Mouse (Mus musculus): ENCODE results near the gene Rngtt. TPM values are rescaled to one million over a fixed set of nuclear protein-coding genes. Genes with fewer than 3 reads are reported as not detected.
"Not testable (repeated sequence)": the region's sequence is repeated elsewhere in the genome, so short reads cannot be mapped to it uniquely, and the experiment has no call there.

The Rngtt gene
- 10 to 100 TPM; 11.2 to 12.1 TPM for total RNA-seq (2021)
- long read RNA-seq, experiment 1, full-length matches to known transcripts, result 17 of 19 reads
- long read RNA-seq, experiment 1, partial matches to known transcripts, result 1 of 19 reads
- long read RNA-seq, experiment 1, other reads (novel, unspliced or antisense), result 1 of 19 reads
- long read RNA-seq, experiment 2, full-length matches to known transcripts, result 11 of 14 reads
- long read RNA-seq, experiment 2, partial matches to known transcripts, result 0 of 14 reads
- long read RNA-seq, experiment 2, other reads (novel, unspliced or antisense), result 3 of 14 reads

GRCm38 (mm10) chr4:33309764-33310757 is at the start of gene Rngtt:
TSS of gene Rngtt (plus strand) at chr4:33310311.
- peak; percentile 94 to 97 for DNase-seq
- intact Hi-C loops (cut with DNase I), result no loop called here

GRCm38 (mm10) chr4:33260311-33260710 is 49.8 kb upstream of the Rngtt start:
- intact Hi-C loops (cut with DNase I), result no loop called here
- no peak for DNase-seq

GRCm38 (mm10) chr4:33261311-33261753 is 48.8 kb upstream of the Rngtt start:
- intact Hi-C loops (cut with DNase I), result no loop called here
- DNase-seq, result peak; percentile 93 to 94

- DNase-seq, result no peak
- intact Hi-C loops (cut with DNase I), result no loop called here
These were observed 47.2 kb upstream of the Rngtt start for GRCm38 (mm10) chr4:33262897-33263296.

GRCm38 (mm10) chr4:33264979-33265726 is 45.0 kb upstream of the Rngtt start:
- intact Hi-C loops (cut with DNase I), result no loop called here
- DNase-seq, result no peak

GRCm38 (mm10) chr4:33270386-33271314 is 39.5 kb upstream of the Rngtt start:
- no peak for DNase-seq
- intact Hi-C loops (cut with DNase I), result no loop called here

GRCm38 (mm10) chr4:33273437-33273836 is 36.7 kb upstream of the Rngtt start:
- DNase-seq, result no peak
- intact Hi-C loops (cut with DNase I), result no loop called here

GRCm38 (mm10) chr4:33281891-33282685 is 28.0 kb upstream of the Rngtt start:
- intact Hi-C loops (cut with DNase I), result loop anchor here (5.0 to 10.0 kb wide), 2 partner anchors 35 to 247 kb away; partner anchors contain the start of gene Ube2j1
- no peak for DNase-seq

GRCm38 (mm10) chr4:33284083-33284880 is 25.8 kb upstream of the Rngtt start:
- intact Hi-C loops (cut with DNase I), result loop anchor here (5.0 to 10.0 kb wide), 2 partner anchors 37 to 249 kb away; partner anchors contain the start of gene Ube2j1
- no peak for DNase-seq

- intact Hi-C loops (cut with DNase I), result loop anchor here (10.0 kb wide), 1 partner anchor 251 kb away; the partner anchor contains the start of gene Ube2j1
- DNase-seq, result no peak
These were observed 24.7 kb upstream of the Rngtt start for GRCm38 (mm10) chr4:33285448-33285847.

GRCm38 (mm10) chr4:33289106-33289650 is 20.9 kb upstream of the Rngtt start:
- no peak for DNase-seq
- intact Hi-C loops (cut with DNase I), result loop anchor here (10.0 kb wide), 1 partner anchor 254 kb away; the partner anchor contains the start of gene Ube2j1

GRCm38 (mm10) chr4:33290002-33290401 is 20.1 kb upstream of the Rngtt start, which contains the start of gene Pnrc1:
TSS of gene Pnrc1 (minus strand) at chr4:33290163.
- intact Hi-C loops (cut with DNase I), result no loop called here

GRCm38 (mm10) chr4:33290878-33291277 is 19.2 kb upstream of the Rngtt start:
- intact Hi-C loops (cut with DNase I), result no loop called here

More at GRCm38 (mm10) chr4:33290002-33290401, 20.1 kb upstream of the Rngtt start, which contains the start of gene Pnrc1:
- peak; percentile 31 to 38 for DNase-seq

GRCm38 (mm10) chr4:33292409-33293370 is 17.4 kb upstream of the Rngtt start:
- DNase-seq, result peak; percentile 81 to 90
- intact Hi-C loops (cut with DNase I), result loop anchor here (1.0 to 2.0 kb wide), 3 partner anchors 88 to 168 kb away; no protein-coding TSS in a partner anchor

More at GRCm38 (mm10) chr4:33290878-33291277, 19.2 kb upstream of the Rngtt start:
- no peak for DNase-seq

GRCm38 (mm10) chr4:33300891-33301665 is 9.0 kb upstream of the Rngtt start:
- DNase-seq; intact Hi-C loops (cut with DNase I): not testable (repeated sequence)

Data from heart, postnatal 14 days (tissue).